Mouse (Mus musculus) retina, postnatal 1 day (tissue): ENCODE measurements around the gene Zfp462.
A peak's percentile ranks its signal among the peaks of the same experiment; 100 is the strongest.
"Not testable (repeated sequence)": the region's sequence is repeated elsewhere in the genome, so short reads cannot be mapped to it uniquely, and the experiment has no call there.

ENCODE experiments used
- DNase-seq: peaks from one replicate; pipeline ENCODE4 v3.0.0-alpha.2; 2012

Gene Zfp462

DNA sequence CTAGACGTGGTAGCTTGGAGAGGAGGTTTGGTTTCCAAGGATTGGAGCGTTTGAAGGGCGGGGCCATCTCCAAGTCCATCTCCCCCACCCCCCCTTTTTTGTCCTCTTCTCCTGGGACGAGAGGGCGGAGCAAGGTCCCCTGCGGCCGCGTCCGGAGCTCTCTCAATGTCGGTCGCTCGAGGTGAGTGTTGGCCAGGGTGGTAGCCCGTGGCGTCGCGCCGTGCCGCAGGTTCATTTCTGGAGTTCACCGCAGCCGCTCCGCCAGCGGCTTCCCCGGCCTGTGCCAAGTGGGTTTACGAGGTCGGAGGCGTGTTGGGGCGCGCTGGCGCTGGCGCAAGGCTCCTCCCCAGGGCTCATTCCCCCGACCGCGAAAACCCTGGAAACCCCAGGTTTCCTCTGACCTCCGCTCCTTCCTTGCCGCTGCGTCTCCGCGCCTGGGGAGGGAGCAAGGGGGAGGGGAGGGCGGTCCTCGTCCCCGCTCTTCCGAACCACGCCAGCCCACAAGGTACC, at the start of gene Zfp462:
TSS of gene Zfp462 (plus strand) at position 128 of the 510 bp plus-strand sequence.
- DNase-seq = peak; percentile 83

DNA sequence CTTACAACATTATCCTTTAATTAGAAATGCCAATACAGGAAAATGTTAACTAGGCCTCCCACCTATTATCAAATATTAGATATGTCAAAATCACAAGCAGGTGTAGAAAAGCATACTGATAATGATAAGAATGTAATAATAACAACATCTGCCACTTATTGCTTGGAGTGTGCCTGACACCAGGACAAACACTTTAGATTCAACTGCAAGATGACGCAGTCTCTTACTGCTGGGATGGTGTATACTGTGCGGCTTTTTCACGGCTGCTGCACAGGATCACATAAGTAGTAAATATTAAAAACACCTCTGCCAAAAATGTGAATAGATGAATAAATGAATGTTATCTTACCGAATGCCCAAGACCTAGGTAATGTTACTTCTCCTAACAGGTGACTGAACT, 48.8 kb upstream of the Zfp462 start:
- no peak for DNase-seq

DNA sequence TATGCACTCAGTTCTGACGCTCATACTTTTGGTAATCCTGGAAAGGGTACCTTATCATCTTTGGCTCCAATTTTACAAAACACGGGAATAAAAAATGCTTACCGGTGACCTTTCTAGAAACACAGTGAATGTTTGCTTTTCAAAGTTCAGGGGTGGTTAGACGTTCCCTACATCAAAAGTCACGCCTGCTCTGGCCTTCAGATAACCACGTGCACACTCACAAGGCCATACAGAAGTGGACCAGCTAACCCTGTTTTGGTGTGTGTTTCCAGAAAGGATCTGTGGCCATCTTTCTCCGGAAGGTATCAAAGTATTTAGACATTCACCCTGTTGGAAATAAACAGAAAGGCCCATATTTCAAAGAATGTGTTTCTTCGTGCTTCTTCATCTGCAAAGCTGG, 40.2 kb upstream of the Zfp462 start:
- no peak for DNase-seq

DNA sequence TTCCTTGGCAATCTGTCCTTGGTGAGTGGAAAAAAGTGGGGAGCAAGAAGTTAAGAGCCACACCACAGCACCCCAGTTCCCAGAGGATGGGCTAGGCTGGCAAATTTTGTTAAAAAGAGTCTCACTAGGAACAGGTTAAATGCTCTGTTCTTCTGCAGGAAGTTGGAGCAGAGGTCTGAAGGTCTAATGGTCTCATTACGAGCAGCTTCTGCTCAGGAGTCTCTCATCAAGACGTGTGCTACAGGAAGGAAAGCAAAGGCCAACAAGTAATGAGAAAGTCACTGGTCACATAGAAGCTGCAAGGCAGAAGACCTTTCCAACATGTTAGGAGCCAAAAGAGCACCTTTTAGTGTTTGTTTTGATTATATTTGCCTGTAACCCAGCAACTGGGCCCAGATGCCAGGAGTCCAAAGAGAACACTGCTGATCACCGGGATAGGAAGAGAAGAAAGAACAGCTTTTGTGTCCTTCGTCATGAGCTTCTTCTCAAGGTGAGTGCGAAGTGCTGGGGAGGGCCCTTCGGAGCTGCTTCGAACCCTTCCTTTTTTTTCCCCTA, 39.4 kb upstream of the Zfp462 start:
- DNase-seq = no peak

DNA sequence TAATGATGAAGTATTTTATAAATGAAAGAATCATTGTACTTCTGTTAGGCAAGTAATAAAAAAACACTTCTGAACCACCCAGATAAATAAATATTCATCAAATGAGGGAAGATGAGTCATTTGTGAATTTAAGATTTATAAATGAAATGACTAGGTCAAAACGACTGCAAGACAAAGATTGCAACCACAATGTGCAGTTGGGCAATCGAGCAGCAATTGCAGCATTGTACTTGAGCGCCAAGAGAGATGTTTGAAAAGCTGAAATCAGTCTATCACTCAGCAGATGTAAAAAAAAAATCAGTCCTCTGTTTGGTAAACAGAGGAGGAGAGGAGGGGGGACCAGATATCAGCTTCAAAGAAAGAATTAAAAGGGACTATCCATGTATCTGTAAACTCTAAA, 34.5 kb upstream of the Zfp462 start:
- no peak for DNase-seq

DNA sequence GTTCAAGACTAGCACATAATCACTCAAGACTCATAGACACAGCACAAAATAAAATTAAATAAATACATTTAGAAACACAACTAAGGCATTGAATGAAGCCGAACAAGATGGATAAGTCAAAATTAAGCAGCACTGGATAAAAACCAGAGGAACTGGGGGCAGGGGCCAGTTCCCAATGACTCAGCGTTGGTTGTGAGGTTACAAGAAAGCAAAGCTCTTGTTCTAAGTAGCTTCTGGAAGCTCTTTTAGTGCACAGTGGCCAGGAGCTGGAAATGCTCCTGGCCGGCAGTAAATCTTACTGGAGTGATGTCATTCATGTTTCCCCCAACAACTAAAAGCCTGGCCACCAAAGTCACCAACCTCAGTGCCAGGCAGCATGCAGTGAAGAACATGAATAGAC, 26.6 kb upstream of the Zfp462 start:
- no peak for DNase-seq

DNA sequence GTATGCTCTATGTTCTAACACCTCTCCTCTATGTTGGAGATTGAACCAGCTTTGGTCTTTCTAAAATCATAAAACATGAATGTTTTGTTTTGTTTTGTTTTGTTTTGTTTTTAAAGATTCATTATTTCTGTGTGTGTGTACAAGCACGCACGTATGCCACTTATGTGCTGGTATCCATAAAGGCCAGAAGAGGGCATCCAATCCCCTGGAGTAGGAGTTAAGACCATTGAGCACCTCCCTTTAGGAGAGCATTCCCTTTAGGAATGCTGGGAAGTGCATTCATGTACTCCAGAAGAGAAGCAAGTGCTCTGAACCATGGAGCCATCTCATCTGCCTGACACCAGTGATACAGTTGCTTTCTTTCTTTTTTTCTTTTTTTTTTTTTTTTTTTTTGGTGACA, 21.5 kb upstream of the Zfp462 start:
- peak; percentile 11 for DNase-seq

DNA sequence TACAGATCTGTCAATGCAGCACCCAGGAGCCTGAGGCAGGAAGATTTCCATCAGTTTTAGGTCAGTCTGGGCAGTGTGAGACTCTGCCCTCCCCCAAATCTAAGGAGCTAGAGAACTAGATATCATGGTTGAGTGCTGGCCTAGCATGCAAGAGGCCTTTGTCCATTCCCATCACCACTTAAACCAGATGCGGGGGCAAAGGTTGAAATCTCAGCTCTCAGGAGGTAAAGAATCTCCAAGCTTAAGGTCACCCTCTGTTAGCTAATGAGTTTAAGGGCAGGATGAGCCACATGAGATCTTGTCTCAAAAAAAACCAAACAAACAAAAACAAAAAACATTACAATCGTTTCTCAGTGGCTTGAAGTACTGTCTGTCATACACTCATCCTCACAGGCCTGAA, 20.5 kb upstream of the Zfp462 start:
- no peak for DNase-seq

DNA sequence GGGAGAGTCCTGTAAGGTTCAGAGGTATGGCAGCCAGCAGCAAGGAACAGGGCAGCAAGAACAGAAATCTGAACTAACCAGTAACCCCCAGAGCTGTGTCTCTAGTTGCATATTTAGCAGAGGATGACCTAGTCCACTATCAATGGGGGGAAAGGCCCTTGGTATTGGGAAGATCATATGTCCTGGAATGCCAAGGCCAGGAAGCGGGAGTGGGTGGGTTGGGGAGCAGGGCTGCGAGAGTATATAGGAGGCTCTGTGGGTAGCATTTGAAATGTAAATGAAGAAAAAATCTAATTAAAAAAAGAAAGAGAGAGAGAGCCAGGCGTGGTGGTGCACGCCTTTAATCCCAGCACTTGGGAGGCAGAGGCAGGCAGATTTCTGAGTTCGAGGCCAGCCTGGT, 18.4 kb upstream of the Zfp462 start:
- not testable (repeated sequence) for DNase-seq

DNA sequence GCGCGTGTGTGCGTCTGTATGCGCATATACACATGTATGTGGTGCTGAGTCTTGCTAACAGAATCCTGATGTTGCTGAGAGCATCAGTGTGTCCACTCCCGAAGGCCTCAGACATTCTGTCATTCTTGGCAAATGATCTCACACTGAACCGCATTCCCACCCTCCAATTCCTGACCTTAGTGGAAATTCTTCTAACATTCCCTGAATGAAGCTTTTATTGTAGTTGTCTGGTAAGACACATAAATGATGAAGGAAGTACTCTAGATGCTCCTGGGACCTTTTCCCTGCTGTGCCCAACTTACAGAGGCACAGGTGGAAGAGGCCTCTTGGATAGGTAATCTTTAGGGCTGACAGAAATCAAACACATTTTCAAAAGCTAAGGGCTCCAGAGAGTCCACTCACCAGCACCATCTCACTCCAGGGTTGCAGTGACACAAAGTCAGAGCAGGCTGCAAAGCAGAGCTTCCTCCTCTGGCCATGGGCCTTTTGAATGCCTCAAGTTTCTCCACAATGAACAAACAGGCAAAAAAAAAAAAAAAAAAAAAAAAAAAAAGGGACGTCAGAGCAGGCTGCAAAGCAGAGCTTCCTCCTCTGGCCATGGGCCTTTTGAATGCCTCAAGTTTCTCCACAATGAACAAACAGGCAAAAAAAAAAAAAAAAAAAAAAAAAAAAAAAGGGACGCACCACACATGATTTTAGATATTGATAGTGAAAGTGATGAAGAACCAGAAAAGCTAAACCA, 17.4 kb upstream of the Zfp462 start:
- DNase-seq = not testable (repeated sequence)

DNA sequence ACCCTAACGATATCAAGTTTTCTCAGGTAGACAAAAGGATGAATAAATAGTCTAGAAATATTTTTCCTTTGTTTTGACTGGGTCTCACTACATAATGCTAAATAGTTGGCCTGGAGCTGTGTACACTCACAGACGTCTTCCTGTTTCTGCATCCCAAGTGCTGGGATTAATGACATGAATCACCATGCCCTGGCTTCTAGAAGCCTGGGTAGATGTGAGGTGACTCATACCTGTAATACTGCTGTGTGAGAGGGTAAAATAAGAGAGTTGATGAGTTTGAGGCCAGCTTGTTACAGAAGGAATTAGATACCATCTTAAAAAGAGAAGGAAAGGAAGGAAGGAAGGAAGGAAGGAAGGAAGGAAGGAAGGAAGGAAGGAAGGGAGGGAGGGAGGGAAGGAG, 15.2 kb upstream of the Zfp462 start:
- no peak for DNase-seq

DNA sequence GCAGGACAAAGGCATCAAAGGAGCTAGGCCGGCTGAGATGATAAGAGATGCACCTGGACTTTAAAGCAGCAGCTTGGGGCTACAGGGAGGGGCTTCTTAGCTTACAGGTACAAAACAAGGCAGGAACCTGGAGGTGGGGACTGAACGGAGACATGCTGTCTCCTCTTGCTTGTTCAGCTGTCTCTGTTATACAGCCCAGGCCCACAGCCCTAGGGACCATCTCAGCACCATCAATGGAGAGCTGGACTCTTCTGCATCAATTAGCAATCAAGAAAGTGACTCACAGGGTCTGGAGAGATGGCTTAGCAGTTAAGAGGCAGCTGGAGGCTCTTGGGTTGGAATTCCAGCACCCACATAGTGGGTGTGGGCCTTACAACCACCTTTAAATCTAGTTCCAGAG, 12.2 kb upstream of the Zfp462 start:
- no peak for DNase-seq

DNA sequence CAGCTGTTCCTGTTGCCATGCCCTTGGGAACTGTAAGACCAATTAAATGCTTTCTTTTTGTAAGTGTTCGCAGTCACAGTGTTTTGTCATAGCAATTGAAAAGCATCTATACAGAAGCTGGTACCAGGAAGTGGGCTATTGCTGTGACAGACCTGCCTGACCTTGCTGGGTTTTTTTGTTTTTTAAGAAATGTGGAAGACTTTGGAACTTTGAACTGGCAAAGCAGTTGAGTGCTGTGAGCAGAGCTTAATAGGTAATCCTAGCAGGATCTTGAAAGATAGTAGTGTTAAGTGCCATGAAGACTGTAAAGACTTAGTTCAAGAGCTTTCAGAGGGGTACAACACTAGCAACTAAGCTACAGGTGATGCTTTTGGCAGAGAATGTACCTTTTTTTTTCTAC, 7.7 kb upstream of the Zfp462 start:
- no peak for DNase-seq

DNA sequence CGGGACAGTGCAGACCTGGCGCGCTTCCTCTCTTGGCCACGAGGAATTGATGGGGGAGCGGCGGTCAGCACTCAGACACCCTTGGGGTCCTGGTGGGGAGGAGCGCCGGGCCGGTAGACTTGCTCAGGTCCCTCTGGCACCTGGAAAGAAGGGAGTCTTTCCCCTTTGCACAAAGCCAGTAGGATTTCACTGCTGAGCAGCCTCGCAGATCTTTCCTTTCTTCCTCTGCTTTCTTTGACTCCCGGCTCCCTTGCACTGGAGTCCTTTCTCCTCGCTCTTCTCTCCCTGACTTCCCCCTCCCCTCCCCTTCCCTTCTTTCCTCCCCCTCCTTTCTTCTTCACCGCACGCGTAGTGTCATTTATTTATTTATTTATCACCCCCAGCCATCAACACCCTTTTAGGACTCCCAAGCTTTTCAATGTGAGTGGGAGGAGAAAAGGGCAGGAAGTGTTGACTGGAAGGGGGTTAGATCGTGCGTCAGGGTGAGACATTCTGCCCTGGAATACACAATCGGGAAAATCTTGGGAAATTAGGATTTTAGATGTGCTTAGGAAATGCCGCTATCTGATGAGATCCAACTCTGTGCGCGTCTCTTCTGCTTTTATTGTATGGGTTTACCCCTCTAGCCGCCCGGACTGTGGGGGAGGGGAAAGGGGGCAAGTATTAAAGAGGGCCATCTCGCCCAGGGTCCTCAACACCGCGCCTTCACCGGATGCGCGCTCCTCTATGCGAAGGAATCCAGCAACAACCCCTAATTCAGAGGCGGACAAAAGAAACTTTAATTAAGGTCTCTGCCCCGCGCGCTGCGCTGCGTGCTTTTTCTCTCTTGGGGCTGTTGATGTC, 976 bp downstream of the Zfp462 start:
- peak; percentile 73 for DNase-seq

DNA sequence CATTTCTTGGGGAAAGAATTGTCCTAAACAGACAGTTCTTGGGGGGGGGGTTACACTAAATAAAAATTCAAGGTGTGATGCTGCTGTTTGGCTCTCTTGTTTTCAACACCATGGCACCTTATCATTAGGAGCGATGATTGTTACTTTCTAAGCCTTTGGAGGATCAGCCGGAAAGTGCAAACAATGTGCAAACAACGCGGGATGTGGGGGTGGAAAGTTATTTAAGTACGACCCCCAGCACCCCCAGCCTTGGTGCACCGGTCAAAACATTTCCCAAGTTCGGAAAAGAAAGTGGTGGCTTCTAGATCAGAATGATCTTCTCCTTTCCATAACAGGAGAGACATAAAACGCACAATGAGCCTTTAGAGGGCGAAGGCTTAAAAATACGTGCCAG, 1.8 kb downstream of the Zfp462 start:
- no peak for DNase-seq

DNA sequence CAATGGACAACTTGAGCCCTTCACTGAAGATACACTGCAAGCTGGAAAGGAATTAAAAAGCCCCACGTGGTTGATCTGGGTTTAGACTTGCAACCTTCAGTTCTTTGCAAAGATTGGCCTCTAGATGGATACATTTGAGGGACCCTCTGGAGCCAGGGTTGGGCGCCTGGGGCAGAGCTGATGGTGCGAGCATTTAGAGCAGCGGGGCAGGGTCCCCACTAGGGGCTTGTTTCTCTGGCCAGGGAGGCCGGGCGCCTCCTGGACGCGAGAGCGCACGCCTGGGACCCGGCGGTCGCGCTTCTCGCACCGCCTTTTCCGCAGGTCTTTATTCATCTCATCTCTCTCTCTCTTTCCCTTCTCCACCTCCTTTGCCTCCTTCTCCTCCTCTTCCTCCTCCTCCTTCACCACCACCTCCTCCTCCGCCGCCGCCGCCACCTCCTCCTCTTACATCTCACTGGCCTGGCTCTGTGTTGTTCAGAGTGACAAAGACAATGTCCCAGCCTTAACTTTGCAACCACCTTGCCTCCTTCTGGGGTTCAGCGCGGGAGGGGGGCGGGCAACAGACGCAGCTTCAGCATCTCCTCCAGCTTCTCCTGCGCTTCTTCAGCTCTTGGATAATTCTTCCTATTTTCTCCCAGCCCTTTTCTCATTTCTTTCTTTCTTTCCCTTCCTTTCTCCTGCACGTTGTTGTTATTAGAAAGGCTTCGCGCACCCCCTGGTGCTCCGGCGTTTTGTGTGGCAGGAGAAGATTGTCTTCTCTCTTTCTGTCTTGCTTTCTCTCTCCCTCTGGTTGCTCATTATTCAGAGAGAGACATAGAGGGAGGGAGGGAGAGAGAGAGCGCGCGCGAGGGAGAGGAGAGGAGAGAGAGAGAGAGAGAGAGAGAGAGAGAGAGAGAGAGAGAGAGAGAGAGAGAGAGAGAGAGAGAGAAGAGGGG, 2.5 kb downstream of the Zfp462 start:
- peak; percentile 88 for DNase-seq

DNA sequence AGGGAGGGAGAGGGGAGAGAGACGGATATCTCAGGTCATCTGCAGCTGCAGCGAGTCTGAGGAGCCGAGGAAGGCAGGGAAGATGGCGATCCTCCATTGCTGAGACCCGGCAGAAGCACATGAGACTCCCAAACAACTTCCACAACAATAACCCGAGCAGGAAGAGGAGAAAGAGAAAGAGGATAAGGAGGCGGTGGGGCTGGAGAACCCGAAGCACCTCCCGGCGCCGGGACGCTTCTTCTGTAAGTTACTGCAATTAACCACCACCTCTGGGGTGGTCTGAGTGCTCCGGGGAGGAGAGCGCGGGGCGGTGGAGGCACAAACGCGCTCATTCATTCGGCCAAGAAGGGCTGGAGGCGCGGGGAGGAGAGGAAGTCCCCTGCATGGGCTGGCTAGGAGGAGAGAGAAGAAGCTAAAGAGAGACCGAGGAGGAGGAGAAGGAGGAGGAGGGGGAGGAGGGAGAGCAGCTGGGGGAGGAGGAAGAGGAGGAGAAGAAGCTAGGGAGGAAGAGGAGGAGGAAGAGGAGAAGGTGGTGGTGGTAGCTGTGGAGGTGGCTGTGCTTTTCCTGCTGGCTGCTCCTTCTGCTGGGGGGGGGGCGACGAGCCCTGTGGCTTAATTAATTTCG, 3.3 kb downstream of the Zfp462 start:
- DNase-seq = peak; percentile 86

DNA sequence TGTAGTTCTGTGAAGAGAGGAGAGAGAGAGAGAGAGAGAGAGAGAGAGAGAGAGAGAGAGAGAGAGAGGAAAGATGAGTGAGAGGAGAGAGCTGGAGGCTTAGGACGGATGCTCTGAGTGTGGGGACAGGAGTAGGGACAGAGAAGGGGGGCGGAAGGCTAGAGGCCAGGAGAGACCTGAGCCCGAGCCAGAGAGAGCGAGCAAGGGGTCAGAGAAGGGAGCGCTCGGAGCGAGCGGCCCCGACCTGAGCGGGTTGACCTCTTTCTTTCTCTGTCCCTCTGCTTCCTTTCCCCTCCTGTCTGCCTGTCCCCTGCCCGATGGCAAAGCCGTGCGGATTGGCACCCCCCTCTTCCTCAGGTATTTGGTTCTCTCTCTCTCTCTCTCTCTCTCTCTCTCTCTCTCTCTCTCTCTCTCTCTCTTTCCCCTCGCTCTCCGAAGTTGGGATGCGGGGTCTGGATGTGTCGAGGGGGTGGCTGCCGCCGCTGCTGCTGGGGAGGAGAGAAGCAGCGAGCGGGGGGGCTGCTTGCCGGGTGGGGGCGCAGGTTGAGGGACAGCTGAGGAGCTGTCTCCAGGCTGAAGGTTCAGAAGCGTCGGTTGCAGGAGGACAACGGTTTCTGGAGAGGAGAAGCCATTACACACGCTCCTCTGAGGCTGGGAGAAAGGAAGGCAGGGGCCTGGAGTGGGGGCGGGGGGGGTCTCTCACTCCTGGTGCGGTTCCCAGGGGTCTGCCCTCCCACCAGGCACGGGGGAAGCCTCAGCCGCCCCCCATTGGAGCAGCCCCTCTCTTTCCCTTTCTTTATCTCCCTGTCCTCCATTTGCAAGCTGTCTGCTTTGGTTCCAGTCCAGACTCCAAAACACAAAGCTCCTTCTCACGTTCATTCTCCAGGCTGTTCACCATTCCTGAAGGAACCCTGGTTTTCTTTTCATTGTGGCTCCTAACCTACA, 4.0 kb downstream of the Zfp462 start:
- peak; percentile 83 for DNase-seq

DNA sequence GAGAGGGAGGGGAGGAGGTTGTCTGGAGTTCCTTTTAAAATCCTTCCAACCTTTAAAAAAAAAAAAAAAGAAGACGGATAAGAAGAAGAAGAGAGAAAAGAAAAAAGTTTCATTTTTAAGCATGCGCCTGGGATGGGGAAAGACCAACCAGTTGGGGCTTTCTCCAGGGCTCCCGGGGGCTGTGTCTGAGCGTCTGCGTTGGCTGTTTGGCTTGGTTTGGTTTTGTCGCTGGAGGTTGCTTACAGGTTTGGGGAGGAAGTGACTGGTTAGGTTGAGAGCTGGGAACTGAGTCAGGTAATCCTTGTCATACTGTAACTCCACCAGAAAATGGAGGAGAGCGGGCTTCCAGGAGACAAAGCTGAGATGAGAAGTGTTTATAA, 4.7 kb downstream of the Zfp462 start:
- DNase-seq = peak; percentile 49

DNA sequence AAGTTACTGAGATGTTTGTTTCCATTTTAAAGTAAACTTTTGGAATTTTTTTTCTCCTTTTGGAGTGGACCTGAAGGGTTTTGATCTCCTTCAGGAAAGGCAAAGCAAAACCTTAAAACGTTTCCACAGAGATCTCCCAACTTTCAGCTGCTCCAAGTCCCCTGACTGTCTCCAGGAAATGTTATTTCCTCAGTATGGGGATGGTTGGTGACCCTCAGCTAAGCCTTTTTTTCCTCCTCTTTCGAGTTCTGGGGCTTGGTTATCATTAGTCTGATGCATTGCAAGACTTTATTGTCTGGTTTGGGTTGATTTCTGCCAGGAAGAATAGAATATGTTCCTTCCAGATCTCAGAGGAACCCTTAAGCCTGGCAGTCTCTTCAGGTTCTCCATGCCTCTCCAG, 5.3 kb downstream of the Zfp462 start:
- no peak for DNase-seq

DNA sequence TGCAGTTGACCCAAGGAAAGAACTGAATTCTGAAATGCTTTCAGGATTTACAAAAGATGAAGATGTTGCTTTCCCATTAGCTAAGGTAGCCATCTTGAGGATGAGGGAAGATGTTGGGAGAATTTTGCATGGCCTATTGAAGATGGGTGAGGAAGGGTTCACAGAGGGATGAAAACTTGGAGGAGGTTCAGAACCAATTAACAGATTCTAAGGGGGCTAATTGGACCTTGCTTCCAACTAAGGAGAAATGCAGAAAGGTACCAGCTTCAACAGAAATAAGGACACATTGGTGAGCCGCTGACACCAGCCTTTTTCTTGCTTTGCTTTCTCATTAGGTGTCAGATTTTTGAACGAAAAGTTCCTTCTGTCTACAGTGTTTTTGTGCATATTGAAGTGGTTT, 6.0 kb downstream of the Zfp462 start:
- peak; percentile 18 for DNase-seq
